Mouse (Mus musculus) lung, postnatal 25 days (tissue): Measurements from ENCODE around the gene Slc25a28.

Experiments used
- DNase-seq: peaks from one replicate; pipeline ENCODE4 v3.0.0; 2022; ENCODE audit warnings: low spot score

Gene Slc25a28

GRCm38 (mm10) chr19:43675525-43676400, 1.1 kb upstream of the Slc25a28 start:
- peak; percentile 37 for DNase-seq

GRCm38 (mm10) chr19:43674316-43674689, 378 bp downstream of the Slc25a28 start:
- no peak for DNase-seq

DNA sequence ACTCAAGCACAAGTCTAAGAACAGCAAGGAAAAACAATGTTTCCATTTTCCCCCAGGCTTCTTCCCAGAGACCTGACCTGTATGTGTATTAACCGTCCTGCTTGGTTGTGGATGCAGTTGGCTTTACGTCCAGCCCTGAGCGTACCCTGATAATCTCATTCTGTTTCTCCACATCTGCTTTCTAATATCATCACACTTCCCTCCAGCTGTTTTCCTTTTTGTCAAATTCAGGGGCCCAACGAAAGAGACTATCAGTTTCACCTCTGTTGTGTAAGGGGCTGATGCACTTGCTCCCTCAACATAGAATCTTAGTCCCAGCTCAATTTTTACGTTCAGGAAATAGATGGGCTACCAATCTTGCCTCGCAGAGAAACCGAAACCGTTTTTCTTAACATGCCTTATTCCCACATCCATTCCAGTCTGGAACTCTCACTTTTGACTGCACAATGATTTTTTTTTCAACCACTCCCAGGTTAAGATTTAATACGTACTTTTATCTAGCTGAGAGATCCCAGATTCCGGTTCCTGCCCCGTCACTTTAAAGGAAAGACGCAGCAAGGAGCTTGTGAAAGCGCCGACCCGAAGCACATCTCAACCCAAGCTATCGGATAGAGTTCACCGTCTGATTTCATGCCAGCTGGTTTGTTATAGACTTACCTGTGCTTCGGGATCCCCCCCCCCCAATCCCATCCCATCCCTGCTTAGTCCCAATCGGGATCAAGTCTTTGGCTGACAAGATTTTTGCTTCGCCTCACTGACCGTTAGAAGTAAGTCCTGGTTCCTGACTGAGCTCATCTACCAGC, 967 bp downstream of the Slc25a28 start:
- DNase-seq = peak; percentile 14

DNA sequence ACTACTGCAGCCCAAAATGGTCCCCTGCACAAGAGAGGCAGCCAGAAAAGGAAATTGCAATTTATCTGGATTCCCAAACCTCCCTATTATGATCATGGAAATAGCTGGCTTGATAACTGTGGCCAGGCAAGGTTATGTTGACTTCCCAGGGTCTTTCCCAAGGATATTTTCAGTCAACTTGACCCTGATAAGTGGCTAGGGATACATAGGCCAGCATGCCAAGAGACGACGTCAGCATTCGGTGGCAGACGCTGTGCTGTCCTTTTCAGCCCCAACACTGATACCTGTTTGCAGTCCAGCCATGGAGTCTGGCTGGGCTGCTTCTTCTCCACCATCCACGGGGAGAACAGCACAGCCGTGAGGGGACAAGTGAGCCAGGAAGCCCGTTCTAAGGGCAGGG, 3.6 kb downstream of the Slc25a28 start:
- no peak for DNase-seq

DNA sequence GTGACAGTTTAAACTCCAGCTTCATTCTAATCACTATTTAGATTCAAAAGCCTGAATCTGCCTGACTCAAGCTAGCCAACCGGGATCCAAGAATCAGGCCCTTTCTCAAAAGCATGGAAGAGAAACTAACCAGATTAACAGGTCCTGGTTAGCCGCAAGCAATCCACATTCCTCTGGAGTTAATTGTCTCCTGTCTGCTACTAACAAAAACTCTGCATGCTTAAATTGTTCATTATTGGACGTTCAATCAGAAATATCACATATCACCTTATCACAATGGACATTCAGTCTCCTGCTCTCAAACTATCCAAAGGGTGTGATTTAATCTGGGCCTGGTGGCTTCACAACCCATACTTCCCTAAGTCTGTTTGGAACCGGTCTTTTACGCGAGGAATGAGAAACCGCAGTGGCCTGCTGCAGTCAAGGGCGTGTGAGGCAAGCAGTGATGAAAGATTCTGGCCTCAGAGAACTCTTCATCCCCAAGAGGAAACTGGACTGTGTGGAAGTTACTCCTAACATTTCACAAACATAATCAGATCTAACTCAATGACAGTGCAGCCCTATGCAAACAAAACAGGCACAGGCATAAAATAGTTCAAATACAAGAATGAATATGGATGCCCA, 5.4 kb downstream of the Slc25a28 start:
- DNase-seq = peak; percentile 54

DNA sequence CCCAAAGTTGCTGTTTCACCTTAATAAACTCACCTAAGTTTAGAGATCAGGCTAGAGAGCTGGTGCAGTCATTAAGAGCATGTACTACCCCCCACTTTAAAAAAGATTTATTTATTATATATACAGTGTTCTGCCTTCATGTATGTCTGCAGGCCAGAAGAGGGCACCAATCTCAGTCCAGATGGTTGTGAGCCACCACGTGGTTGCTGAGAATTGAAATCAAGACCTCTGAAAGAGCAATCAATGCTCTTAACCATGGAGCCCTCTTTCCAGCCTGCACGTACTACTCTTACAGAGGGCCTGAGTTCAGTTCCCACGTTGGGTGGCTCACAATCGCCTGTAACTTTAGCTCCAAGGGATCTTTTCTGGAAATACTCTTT, 7.3 kb downstream of the Slc25a28 start:
- DNase-seq = no peak

- DNase-seq = no peak
Observed at GRCm38 (mm10) chr19:43666661-43667429, 7.8 kb downstream of the Slc25a28 start.

DNA sequence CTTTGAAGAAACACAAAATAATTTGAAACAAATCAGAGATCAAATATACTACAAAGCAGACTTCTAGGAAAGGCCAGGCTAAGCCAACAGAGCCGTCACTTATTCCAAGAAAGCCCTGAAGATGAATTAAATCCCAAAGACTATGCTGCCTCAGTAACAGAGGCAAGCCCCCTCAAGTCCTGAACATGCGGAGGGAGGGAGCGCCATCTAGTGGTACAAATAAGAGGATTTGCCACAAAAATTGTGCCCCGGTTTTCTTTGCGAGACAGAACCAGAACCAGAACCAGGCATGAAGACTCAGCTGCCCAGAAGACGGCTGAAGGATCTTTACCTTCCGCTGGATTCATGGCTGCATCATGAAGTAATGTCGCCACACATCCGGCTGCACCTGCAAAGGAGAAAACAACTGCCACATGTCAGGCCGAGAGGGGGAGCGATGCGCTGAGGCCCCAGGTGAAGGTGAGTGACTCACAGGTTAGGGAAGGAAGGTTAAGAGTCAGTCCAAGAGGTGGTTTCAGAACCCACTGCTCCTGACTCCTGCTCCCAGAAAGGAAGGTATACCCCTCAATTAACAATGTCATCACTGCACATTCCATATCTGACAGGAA, 9.1 kb downstream of the Slc25a28 start:
- DNase-seq = peak; percentile 24

- no peak for DNase-seq
Observed at GRCm38 (mm10) chr19:43663471-43663870, 11.2 kb downstream of the Slc25a28 start.

DNA sequence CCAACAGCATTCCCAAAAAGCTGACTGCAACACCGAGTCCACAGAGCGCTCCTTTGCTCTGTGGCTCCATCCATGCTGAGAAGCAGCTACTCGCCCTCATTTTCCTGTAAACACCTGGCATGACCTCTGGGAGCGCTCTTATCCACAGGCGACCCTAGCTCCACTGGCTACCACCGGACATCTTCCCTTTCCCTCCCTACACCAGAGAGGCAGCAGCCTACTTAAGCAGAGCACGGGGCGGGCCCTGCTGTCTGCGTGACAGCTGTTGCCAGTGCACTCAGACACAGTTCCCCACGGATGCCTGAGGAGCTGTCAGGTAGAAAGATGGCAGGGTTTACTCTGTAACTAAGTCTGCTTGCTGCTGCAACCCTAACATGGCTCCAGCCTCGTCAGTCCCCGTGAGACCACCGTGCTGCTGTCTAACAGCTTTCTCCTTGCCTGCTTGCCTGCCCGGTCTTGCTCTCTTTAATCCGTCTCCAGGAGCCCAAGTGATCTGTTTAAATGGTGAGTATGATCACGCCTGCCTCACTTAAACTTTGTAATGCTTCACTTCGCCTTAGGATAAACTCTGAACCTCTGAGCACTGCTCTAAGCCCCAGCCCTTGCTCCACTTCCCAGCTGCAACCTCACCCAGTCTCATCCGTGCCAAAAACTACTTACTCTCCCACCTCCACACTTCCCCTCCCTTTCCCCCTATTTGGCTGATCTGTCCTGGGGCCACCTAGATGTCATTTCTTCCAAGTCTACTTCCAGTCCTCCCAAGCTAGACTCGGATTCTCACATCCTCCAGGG, 12.3 kb downstream of the Slc25a28 start:
- DNase-seq = no peak

DNA sequence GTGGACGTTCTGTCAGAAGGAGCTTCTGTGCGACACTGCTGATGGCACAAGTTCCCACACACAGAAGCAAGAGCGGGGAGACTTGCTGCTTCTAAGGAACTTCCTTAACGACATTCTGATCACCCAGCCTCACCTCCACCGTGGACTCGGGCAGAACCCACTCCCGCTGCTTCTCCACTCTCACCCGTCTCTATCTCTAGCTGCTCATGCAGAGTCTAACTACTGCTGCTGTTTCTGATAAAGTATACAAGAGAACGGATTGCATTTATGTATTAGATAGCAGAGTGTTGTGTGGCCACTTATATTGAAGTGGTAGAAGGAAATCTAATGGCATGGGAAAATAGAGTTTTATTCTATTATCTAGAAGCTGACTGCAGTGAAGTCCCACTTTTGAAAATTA, 13.9 kb downstream of the Slc25a28 start:
- no peak for DNase-seq

DNA sequence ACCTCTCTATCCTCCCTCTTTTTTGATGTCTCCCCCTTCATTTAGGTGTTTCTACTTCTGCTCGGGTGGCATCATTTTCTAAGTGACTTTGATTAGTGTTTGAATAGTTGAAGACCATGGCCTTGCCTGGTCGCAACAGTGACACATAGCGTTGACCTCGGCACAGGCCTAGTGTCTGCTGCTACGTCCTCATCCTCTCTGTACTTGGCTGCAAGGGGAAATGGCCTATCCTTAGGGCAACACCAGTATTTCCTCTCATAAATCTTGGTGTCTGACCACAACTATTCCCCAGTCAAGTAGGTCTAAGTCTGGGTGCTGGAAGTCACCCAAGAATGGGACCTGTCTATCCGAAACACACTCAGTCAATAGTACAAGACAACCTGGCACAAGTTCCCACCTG, 15.0 kb downstream of the Slc25a28 start:
- DNase-seq = no peak

DNA sequence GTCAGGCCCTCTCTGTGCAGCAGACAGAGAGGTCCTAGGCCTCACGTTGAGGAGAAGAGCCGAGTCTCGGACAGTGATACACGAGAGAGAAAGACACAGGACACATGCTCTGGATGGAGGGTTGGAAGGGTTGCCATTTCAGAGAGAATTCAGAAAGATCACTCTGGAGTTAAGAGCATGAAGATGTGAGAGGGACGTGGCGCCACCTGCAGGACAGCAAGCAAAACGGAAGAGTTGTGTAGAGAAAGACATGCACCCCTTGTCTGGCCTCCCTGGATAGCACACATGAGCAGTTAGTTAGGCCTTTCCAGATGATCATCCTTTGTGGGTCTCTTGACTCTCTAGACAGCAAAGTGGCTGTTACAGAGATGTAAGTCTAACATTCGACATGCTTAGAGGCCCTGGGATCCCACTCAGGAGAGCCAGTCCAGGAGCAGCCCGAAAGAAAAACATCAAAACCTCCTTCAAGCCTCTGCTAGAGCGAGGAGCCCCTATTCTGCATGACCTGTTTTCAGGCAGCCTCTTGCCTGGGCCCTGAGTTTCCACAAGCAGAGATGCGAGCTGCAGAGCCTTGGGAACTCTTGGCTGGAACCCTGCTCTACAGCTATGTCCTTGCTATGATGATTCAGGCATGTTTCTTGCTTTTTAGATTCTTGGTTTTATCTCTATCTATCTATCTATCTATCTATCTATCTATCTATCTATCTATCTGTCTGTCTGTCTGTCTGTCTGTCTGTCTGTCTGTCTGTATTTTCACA, 18.8 kb downstream of the Slc25a28 start:
- DNase-seq = peak; percentile 64

DNA sequence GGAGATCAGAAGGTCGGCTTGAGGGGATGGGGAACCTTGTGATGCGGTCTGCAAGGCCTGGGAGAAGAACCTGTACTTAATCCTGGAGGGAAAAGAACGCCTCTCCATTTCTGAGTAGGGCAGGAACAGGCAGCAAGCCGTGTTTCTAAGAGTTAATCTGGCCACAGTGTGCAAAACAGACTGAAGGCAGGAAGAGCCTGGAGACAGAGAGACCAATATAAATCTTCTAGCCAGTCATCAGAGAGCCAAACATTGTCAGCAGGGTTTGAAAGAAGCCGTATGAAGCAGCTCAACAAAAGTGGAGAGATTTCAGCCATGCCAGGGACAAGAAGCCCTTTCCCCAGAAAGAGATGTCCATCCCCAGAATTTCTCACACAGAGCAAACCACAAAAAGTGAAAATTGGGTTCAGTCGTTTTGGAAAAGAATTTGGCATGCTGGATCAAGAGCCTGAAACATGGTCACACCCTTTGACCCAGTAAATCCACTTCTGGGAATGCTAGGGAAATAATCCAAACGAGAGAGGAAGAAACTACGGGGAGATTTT, 23.4 kb downstream of the Slc25a28 start:
- no peak for DNase-seq

GRCm38 (mm10) chr19:43648343-43648742, 26.3 kb downstream of the Slc25a28 start:
- peak; percentile 61 for DNase-seq

DNA sequence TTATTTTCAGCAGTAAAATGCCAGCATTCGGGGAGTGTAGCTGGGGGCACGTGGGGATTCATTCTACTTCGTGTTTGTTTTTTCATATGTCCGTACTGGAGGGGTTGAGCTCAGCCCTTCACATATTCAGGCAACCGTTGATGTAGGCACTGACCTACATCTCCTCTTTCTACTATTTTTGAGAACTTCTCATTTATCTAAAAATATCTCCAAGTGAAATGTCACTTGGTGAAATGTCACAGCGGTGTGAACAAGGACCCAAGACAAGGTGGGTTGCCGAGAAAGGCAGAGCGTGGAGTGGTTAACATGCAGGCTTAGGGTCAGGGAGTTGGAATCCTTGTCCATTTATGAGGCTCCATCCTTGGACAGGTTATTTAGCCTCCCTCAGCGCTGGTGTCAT, 27.4 kb downstream of the Slc25a28 start:
- no peak for DNase-seq

DNA sequence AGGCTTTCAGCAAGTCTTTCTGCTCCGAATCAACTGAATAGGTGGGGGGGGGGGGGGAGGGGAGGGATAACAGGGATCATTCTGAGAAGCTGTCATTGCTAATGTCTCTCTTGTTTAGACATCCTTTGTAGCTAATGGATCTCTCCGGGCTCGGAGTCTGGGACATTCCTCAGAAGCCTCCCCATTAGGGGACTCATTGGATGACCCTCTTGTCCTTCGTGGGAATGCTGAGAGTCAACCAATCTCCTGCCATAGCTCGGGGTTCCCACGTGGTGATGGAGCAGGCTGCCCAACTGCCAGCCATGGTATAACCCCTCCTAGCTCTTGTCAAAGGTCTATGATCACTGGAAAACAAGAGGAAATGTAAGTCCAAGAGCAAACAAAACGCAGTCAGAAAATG, 27.8 kb downstream of the Slc25a28 start:
- no peak for DNase-seq

GRCm38 (mm10) chr19:43645508-43645907, 29.2 kb downstream of the Slc25a28 start:
- DNase-seq = no peak

DNA sequence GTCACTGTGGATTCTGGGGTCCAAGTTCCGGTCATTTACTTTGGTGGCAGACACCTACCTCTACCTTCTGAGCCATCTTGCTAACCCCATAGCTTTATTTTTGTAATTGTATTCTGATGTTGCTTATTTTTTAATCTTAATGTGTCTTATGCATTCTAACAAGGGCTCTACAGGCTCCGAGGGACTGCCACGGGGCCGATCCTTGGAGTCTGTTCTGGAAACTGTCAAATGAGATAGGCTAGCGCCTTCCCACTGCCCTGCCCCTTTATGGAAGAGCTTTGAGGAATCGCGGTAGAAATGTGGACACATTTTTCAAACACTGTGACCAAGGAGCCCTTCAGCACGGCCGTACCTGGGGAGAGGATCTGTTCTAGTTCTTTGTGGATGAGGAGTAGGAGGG, 31.8 kb downstream of the Slc25a28 start:
- no peak for DNase-seq

- peak; percentile 41 for DNase-seq
Observed at GRCm38 (mm10) chr19:43641833-43642232, 32.8 kb downstream of the Slc25a28 start.
